11 mouse cellular contexts compared by ENCODE assay signal in the genomic region with DNA sequence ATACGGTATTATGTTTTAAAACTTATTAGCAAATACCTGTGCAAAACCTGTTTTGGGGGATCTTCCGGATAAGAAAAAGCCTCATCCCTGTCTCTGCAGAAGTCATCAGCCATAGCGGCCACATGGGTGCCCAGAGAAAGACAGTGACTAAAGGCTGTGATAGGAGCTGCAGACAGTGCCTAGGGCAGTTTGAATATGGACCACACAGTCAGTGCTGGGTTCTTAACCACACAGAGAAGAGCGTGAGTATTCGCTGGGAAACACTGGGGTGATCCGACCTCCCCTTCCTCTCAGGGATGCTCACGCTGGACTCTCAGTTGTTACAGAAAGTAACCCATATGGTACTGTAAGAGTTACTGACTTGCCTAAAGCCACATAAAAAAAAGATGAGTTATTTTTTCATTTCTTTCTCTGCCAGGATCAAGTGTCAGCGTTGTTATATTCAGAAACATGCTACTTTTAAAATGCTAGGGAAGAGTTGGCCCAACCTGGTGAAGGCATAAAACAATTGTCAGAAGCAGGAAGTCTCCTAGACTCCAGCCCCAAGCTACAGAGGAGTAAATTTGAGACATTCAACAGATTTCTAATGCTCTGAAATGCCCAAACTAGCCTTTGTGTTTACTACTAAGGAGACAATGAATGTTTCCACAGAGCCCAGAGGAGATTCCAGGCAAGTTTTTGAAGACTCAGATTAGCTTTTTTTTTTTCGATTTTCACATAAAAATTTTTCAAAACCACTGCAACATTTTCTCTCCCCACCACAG.
DNase-seq lines count a peak whose midpoint lies in the region; ATAC-seq lines count a peak whose summit lies in the region.
"Had no signal": no experiment of that assay in that cellular context is flagged by ENCODE, and none has a peak within 500 bp of the region (broad histone marks: within the 10 kb centered on the region; RNA-seq: fewer than 3 reads in every experiment).

No protein-coding gene starts in this region.

- H3K27ac ChIP-seq in midbrain, embryonic 10.5 days (replicated peaks), result peak overlapping the region; percentile 76
- no peak overlapping the region for H3K27ac ChIP-seq in midbrain, embryonic 16.5 days (ENCODE audit: low read length)
- H3K27ac ChIP-seq in neural tube, embryonic 14.5 days (ENCODE audit: low read depth, low read length), result peak overlapping the region; percentile 62; the same call in 1 of the 2 replicates

- H3K4me3 ChIP-seq in midbrain, embryonic 10.5 days, result no peak overlapping the region
- H3K4me3 ChIP-seq in midbrain, embryonic 16.5 days (ENCODE audit: low read depth, low read length), result no peak overlapping the region
- H3K4me3 ChIP-seq in neural tube, embryonic 14.5 days (ENCODE audit: low read depth, low read length), result no peak overlapping the region

- no peak overlapping the region for H3K4me2 ChIP-seq in midbrain, embryonic 16.5 days (ENCODE audit: low read length)
- H3K4me2 ChIP-seq in neural tube, embryonic 14.5 days (ENCODE audit: low read depth, low read length), result no peak overlapping the region

- H3K9ac ChIP-seq in midbrain, embryonic 16.5 days (ENCODE audit: low read depth, low read length), result no peak overlapping the region
- no peak overlapping the region for H3K9ac ChIP-seq in neural tube, embryonic 14.5 days (replicated peaks; ENCODE audit: low read depth, low read length)

- no peak for ATAC-seq in midbrain, embryonic 16.5 days
- 0 out of 2 replicates have a peak, but pooled peaks have one; percentile 21 for ATAC-seq in neural tube, embryonic 14.5 days (ENCODE audit: low read depth)

- no peaks in the 10 kb centered on the region for H3K9me3 ChIP-seq in midbrain, embryonic 10.5 days (replicated peaks)
- no peaks in the 10 kb centered on the region for H3K9me3 ChIP-seq in midbrain, embryonic 16.5 days (replicated peaks; ENCODE audit: control insufficient read depth, low read length, poor library complexity, severe bottlenecking)
- no peaks in the 10 kb centered on the region for H3K9me3 ChIP-seq in neural tube, embryonic 14.5 days (ENCODE audit: control insufficient read depth, low read length)

- H3K4me1 ChIP-seq in midbrain, embryonic 10.5 days, result peaks cover 21% of the 10 kb centered on the region
- no peaks in the 10 kb centered on the region; the same call in 1 of the 2 replicates for H3K4me1 ChIP-seq in midbrain, embryonic 16.5 days (ENCODE audit: control insufficient read depth, insufficient read depth, low read length)
- H3K4me1 ChIP-seq in neural tube, embryonic 14.5 days (ENCODE audit: control insufficient read depth, insufficient read depth, low read length), result peaks cover 3% of the 10 kb centered on the region; the same call in 1 of the 2 replicates

- DNase-seq in heart, adult 11 months, result peak; percentile 60
- DNase-seq in heart, adult 18-20 months, result no peak
- peak; percentile 15 for DNase-seq in midbrain, embryonic 10.5 days (ENCODE audit: low spot score)
- DNase-seq in kidney, postnatal 14 days, result peak; percentile 11
- DNase-seq in cerebellum, postnatal 4 days (ENCODE audit: low spot score in 2 of 2), result no peak
- DNase-seq in ovary, postnatal 14 days (ENCODE audit: low spot score), result no peak
- DNase-seq: lung, postnatal 14 days; right cerebral cortex, postnatal 14 days; thymus, postnatal 36 days had no signal

- H3K36me3 ChIP-seq in midbrain, embryonic 10.5 days, result no peaks in the 10 kb centered on the region
- no peaks in the 10 kb centered on the region for H3K36me3 ChIP-seq in midbrain, embryonic 16.5 days (ENCODE audit: control insufficient read depth, insufficient read depth, low read length)
- H3K36me3 ChIP-seq in neural tube, embryonic 14.5 days (ENCODE audit: control insufficient read depth, insufficient read depth, low read length), result no peaks in the 10 kb centered on the region

- WGBS in midbrain, embryonic 10.5 days, result 64% methylated on average over 9 of the region's 9 CpGs
- 62% methylated on average over 9 of the region's 9 CpGs for WGBS in midbrain, embryonic 16.5 days
- WGBS in neural tube, embryonic 14.5 days, result 49% methylated on average over 9 of the region's 9 CpGs

- H3K27me3 ChIP-seq in midbrain, embryonic 10.5 days (ENCODE audit: low read depth, poor library complexity, severe bottlenecking), result no peaks in the 10 kb centered on the region
- H3K27me3 ChIP-seq in midbrain, embryonic 16.5 days (ENCODE audit: control insufficient read depth, insufficient read depth, low read depth, low read length), result no peaks in the 10 kb centered on the region
- no peaks in the 10 kb centered on the region for H3K27me3 ChIP-seq in neural tube, embryonic 14.5 days (ENCODE audit: control insufficient read depth, insufficient read depth, low read length)

Comparison
In these comparisons a context has a peak if more than half of its experiments do, and no peak if none do; other contexts are left out.
1. DNase-seq: peak in heart, adult 11 months (single experiment), midbrain, embryonic 10.5 days (single experiment) and kidney, postnatal 14 days (single experiment); none in heart, adult 18-20 months (0 of 2), cerebellum, postnatal 4 days (0 of 2) and ovary, postnatal 14 days (single experiment).